11 mouse cellular contexts compared by ENCODE assay signal in genomic region chr2:31637807-31638206, GRCm38 (mm10). TPM values are rescaled to one million over a fixed set of nuclear protein-coding genes. Genes with fewer than 3 reads are reported as not detected.
DNase-seq lines count a peak whose midpoint lies in the region; ATAC-seq lines count a peak whose summit lies in the region.
"Had no signal": no experiment of that assay in that cellular context is flagged by ENCODE, and none has a peak within 500 bp of the region (broad histone marks: within the 10 kb centered on the region; RNA-seq: fewer than 3 reads in every experiment).

No protein-coding gene starts in this region.

- H3K36me3 ChIP-seq in hindbrain, embryonic 15.5 days = no peaks in the 10 kb centered on the region
- H3K36me3 ChIP-seq: liver, embryonic 15.5 days had no signal

- H3K9me3 ChIP-seq in hindbrain, embryonic 15.5 days = no peaks in the 10 kb centered on the region
- H3K9me3 ChIP-seq: liver, embryonic 15.5 days had no signal

- H3K4me1 ChIP-seq in hindbrain, embryonic 15.5 days (replicated peaks) = peaks cover 61% of the 10 kb centered on the region

- H3K27ac ChIP-seq in hindbrain, embryonic 15.5 days (replicated peaks) = no peak overlapping the region
- H3K27ac ChIP-seq: liver, embryonic 15.5 days had no signal

- H3K27me3 ChIP-seq in hindbrain, embryonic 15.5 days = peaks cover 78% of the 10 kb centered on the region

- WGBS in hindbrain, embryonic 15.5 days = 0% methylated on average over 22 of the region's 22 CpGs

- DNase-seq in adrenal gland, adult (ENCODE audit: inconsistent age in 2 of 2, low spot score in 1 of 2) = peak; percentile 51 to 80
- DNase-seq in adrenal gland, postnatal 4 days (ENCODE audit: low spot score in 2 of 2) = no peak
- DNase-seq in urinary bladder, postnatal 14 days (ENCODE audit: low spot score) = peak; percentile 56
- no peak for DNase-seq in urinary bladder, postnatal 10 days (ENCODE audit: low spot score)
- DNase-seq in lung, postnatal 10 days = peak; percentile 54
- peak; percentile 31 for DNase-seq in thymus, postnatal 14 days
- no peak for DNase-seq in spleen, postnatal 36 days (ENCODE audit: low spot score in 2 of 2)

- no peak for ATAC-seq in hindbrain, embryonic 15.5 days (ENCODE audit: low FRiP score, low read depth)

- 0 out of 2 replicates have a peak overlapping the region, but pooled peaks have one; percentile 17 for H3K4me3 ChIP-seq in hindbrain, embryonic 15.5 days
- H3K4me3 ChIP-seq: liver, embryonic 15.5 days had no signal

- H3K9ac ChIP-seq in hindbrain, embryonic 15.5 days = no peak overlapping the region
- H3K9ac ChIP-seq: liver, embryonic 15.5 days had no signal

- H3K4me2 ChIP-seq in hindbrain, embryonic 15.5 days = peak overlapping the region; percentile 42
- H3K4me2 ChIP-seq: liver, embryonic 15.5 days had no signal

RNA-seq across cellular contexts. Expression of gene Prdm12, which starts 2.0 kb away (rescaled TPM):
- not detected for total RNA-seq in adrenal gland, postnatal 4 days (2021)
- 1.7 and 3.1 TPM in 2 replicates for polyA plus RNA-seq in hindbrain, embryonic 15.5 days (2015; fragmentation: Nextera tagmentation; extraction: Ambion mirVana)
- polyA plus RNA-seq: cerebellum, adult 2 months; liver, embryonic 15.5 days; testis, adult 2 months had no signal

RNA-seq across cellular contexts. Expression of gene Exosc2, which starts 32.7 kb away (rescaled TPM):
- 10 to 100 TPM; 32.9 to 37.4 TPM for total RNA-seq in adrenal gland, postnatal 4 days (2021)
- 42.0 and 42.4 TPM in 2 replicates for polyA plus RNA-seq in hindbrain, embryonic 15.5 days (2015; fragmentation: Nextera tagmentation; extraction: Ambion mirVana)

RNA-seq across cellular contexts. Expression of gene Abl1, which starts 50.4 kb away (rescaled TPM):
- total RNA-seq in adrenal gland, postnatal 4 days (2021) = 100 to 1,000 TPM; 109 to 112 TPM
- 17.6 and 18.1 TPM in 2 replicates for polyA plus RNA-seq in hindbrain, embryonic 15.5 days (2015; fragmentation: Nextera tagmentation; extraction: Ambion mirVana)

Comparison
In these comparisons a context has a peak if more than half of its experiments do, and no peak if none do; other contexts are left out.
1. DNase-seq: peak in adrenal gland, adult (2 of 2), urinary bladder, postnatal 14 days (single experiment), lung, postnatal 10 days (single experiment) and thymus, postnatal 14 days (single experiment); none in adrenal gland, postnatal 4 days (0 of 2), urinary bladder, postnatal 10 days (single experiment) and spleen, postnatal 36 days (0 of 2).